Mouse (Mus musculus) kidney, postnatal 36 days (tissue): Measurements from ENCODE around the gene Rps15.

Source experiments
- DNase-seq, 2 experiments: peaks; one replicate each; pipeline ENCODE4 v3.0.0; 2021 to 2022; ENCODE audit warnings: mixed read lengths in 2 of 2

The Rps15 gene

GRCm38 (mm10) chr10:80342305-80342748, 50.1 kb downstream of the Rps15 start:
- no peak for DNase-seq

GRCm38 (mm10) chr10:80342749-80343424, 50.6 kb downstream of the Rps15 start:
- peak; percentile 58 to 67 for DNase-seq

- DNase-seq = no peak
Measured at GRCm38 (mm10) chr10:80343425-80343895, 51.2 kb downstream of the Rps15 start.
